Mouse (Mus musculus) heart, embryonic 13.5 days (tissue): ENCODE measurements around the gene Tnfrsf13b. TPM values are rescaled to one million over a fixed set of nuclear protein-coding genes. Genes with fewer than 3 reads are reported as not detected.
"Not testable (repeated sequence)": the region's sequence is repeated elsewhere in the genome, so short reads cannot be mapped to it uniquely, and the experiment has no call there.

Experiments used
- ATAC-seq: fragments of 200-750 bp; cut with Nextera tagmentation; 2 replicates; pipeline ENCODE4 v1.8.0; 2017; ENCODE audit warnings: moderate TSS enrichment; ENCODE audit not compliant: insufficient number of reproducible peaks, low FRiP score, low TSS enrichment; ENCODE audit errors: extremely low read depth
- H3K27ac ChIP-seq: fragments of 300-500 bp; sonication (generic); replicated peaks from 2 replicates; pipeline ENCODE4 v1.5.1; 2015; ENCODE audit warnings: moderate library complexity, mild to moderate bottlenecking, inconsistent platforms
- H3K27me3 ChIP-seq: fragments of 300-500 bp; sonication (generic); replicated peaks from 2 replicates; pipeline ENCODE4 v1.6.1; 2015; ENCODE audit warnings: mild to moderate bottlenecking, inconsistent platforms
- H3K36me3 ChIP-seq: fragments of 300-500 bp; sonication (generic); 2 replicates; pipeline ENCODE4 v1.6.1; 2015; ENCODE audit warnings: mild to moderate bottlenecking, inconsistent platforms
- H3K4me1 ChIP-seq: fragments of 300-500 bp; sonication (generic); 2 replicates; pipeline ENCODE4 v1.6.1; 2015; ENCODE audit warnings: inconsistent platforms
- H3K4me2 ChIP-seq: fragments of 300-500 bp; sonication (generic); 2 replicates; pipeline ENCODE4 v1.6.1; 2015; ENCODE audit warnings: inconsistent platforms, mild to moderate bottlenecking, moderate library complexity
- H3K4me3 ChIP-seq: fragments of 300-500 bp; sonication (generic); 2 replicates; pipeline ENCODE4 v1.5.1; 2015; ENCODE audit warnings: moderate library complexity, mild to moderate bottlenecking, inconsistent platforms
- H3K9ac ChIP-seq: fragments of 300-500 bp; sonication (generic); 2 replicates; pipeline ENCODE4 v1.6.1; 2015; ENCODE audit warnings: inconsistent platforms, mild to moderate bottlenecking, moderate library complexity
- H3K9me3 ChIP-seq: fragments of 300-500 bp; sonication (generic); 2 replicates; pipeline ENCODE4 v1.6.1; 2016; ENCODE audit warnings: inconsistent platforms
- WGBS: fragments of 180-500 bp; shearing (Covaris S2); methylation state at CpG from one replicate; pipeline ENCODE4 v1.1.7; 2015; ENCODE audit warnings: mixed read lengths; 5-methylcytosine and 5-hydroxymethylcytosine counted together
- polyA plus RNA-seq: library from polyadenylated mRNA; unstranded; fragments of >200 nt; fragmentation: Nextera tagmentation; extraction: Ambion mirVana; gene quantifications from 2 replicates; pipeline ENCODE4 v1.2.1, GENCODE M21; 2015

Tnfrsf13b gene
- polyA plus RNA-seq, 1 experiment from 2014 or later: 2.4 TPM

DNA sequence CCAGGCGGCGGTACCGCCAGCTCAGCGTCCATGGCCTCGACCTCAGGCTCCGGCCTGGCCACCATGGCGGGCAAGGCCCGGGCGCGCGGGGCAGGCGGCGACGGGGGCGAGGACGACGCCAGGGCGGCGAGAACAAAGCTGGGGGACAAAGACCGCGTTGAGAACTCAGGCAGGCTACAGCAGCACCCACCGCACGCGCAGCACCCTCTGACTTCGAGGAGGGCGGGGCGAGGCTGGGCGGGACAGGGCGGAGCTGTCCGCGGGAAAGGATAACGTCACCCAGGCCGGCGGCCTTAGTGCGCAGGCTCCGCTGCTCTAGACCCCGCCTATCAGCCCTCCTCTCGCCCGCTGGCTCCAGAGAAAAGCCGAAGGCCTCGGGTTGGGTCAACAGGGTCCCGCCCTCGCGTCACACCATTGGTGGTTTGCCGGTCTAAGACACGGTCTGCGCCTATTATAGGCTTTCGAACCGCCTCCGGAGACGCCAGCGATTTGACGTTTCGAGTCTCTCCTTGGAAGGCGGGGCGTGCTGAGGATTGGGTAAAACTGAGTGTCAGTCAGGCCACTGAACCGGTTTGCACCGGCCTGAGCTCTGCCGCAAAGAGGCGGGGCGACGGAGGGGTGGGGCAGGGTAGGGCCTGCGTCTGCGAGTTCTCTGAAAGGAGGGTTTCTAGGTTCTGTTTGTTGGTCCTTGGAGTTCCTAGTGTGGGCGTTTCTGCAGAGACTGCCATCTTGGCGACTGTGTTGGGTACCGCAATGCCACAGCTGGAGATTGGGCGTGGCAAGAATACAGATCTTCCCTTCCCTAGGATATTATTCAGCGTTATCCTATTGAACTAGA lies 48.5 kb downstream of the Tnfrsf13b start, which contains the start of gene Usp22:
Gene Usp22 (minus strand): TSS at position 235 of the 838 bp plus-strand sequence.
- Histone ChIP-seq H3K9ac (peak within 1 kb of the TSS; percentile 99), H3K9me3 (no peaks in the 10 kb centered on the region), H3K36me3 (no peaks in the 10 kb centered on the region), H3K4me3 (peak within 1 kb of the TSS; percentile 100), H3K4me2 (peak within 1 kb of the TSS; percentile 85), H3K27ac (peak within 1 kb of the TSS; percentile 99), H3K27me3 (no peaks in the 10 kb centered on the region), H3K4me1 (peaks cover 40% of the 10 kb centered on the region)
- under 1% methylated on average over 69 of the region's 69 CpGs for WGBS
- peak; percentile 97 for ATAC-seq

DNA sequence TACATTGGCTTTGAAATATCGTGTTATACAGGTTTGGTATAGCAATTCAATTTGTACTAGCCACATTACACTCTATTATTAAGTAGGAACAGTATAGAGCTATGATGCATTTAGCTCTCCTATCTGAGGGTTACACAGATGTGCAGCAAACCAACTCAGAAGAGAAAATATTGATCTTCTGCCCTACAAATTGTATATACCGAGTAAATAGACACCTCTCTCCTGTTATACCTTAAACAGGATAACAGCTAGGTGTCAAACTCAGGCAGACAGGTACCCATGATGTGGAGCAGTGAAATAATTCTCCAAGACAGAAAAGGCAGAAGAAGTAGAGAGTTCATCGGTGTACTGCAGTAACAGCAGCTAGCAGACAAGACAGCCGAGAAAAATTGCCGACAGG lies 49.2 kb downstream of the Tnfrsf13b start:
- Histone ChIP-seq H3K36me3 (no peaks in the 10 kb centered on the region), H3K27ac (0 out of 2 replicates have a peak overlapping the region, but pooled peaks have one; percentile 78), H3K27me3 (no peaks in the 10 kb centered on the region), H3K4me3 (peak overlapping the region; percentile 100), H3K4me1 (peaks cover 33% of the 10 kb centered on the region), H3K4me2 (peak overlapping the region; percentile 69), H3K9me3 (no peaks in the 10 kb centered on the region), H3K9ac (no peak overlapping the region)
- 70% methylated on average over 5 of the region's 5 CpGs for WGBS
- no peak for ATAC-seq

GRCm38 (mm10) chr11:61176321-61176720 lies 49.8 kb downstream of the Tnfrsf13b start:
- 82% methylated on average over 1 of the region's 1 CpGs for WGBS
- H3K4me2 ChIP-seq: no peak overlapping the region
- no peak for ATAC-seq

DNA sequence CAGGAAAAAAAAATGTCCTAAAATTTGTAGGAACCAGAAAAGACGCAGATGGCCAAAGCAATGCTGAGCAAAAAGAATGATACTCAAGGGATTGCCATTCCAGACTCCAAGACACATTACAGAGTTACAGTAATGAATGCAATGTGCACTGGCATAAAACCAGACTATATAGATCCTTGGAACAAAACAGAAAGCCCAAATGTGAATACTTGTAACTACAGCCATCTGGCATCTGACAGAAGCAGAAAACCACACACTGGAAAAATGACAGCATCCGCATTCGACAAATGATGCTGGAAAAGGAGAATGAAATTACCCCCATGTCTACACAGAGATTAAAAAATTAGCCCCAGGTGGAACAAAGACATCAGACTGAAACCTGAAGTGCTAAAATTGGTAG lies 53.8 kb downstream of the Tnfrsf13b start:
- Histone ChIP-seq H3K4me3 (no peak overlapping the region), H3K36me3 (no peaks in the 10 kb centered on the region), H3K9me3 (no peaks in the 10 kb centered on the region; the same call in 1 of the 2 replicates), H3K4me2 (no peak overlapping the region), H3K27ac (no peak overlapping the region), H3K4me1 (peaks cover 4% of the 10 kb centered on the region), H3K27me3 (no peaks in the 10 kb centered on the region), H3K9ac (no peak overlapping the region)
- ATAC-seq: no peak
- 85% methylated on average over 3 of the region's 3 CpGs for WGBS

More at GRCm38 (mm10) chr11:61176321-61176720, 49.8 kb downstream of the Tnfrsf13b start:
- peaks cover 28% of the 10 kb centered on the region for H3K4me1 ChIP-seq
- no peak overlapping the region for H3K9ac ChIP-seq
- H3K4me3 ChIP-seq: no peak overlapping the region
- H3K36me3 ChIP-seq: no peaks in the 10 kb centered on the region
- H3K27me3 ChIP-seq: no peaks in the 10 kb centered on the region
- H3K9me3 ChIP-seq: no peaks in the 10 kb centered on the region
- H3K27ac ChIP-seq: no peak overlapping the region

- Histone ChIP-seq H3K36me3 (no peaks in the 10 kb centered on the region), H3K9me3 (peaks cover 3% of the 10 kb centered on the region; the same call in 1 of the 2 replicates), H3K27ac (no peak overlapping the region), H3K4me3 (no peak overlapping the region), H3K27me3 (no peaks in the 10 kb centered on the region), H3K4me2 (no peak overlapping the region), H3K4me1 (no peaks in the 10 kb centered on the region), H3K9ac (no peak overlapping the region)
- no peak for ATAC-seq
Observed at GRCm38 (mm10) chr11:61181624-61182023, 55.1 kb downstream of the Tnfrsf13b start.

GRCm38 (mm10) chr11:61183820-61184219 lies 57.3 kb downstream of the Tnfrsf13b start:
- no peak for ATAC-seq
- no peak overlapping the region for H3K4me2 ChIP-seq

GRCm38 (mm10) chr11:61190776-61191175 lies 64.2 kb downstream of the Tnfrsf13b start:
- no peak overlapping the region for H3K4me2 ChIP-seq
- H3K9me3 ChIP-seq: 0 out of 2 replicates have a peak, but pooled peaks cover 2% of the 10 kb centered on the region
- WGBS: 77% methylated on average over 2 of the region's 2 CpGs
- no peak overlapping the region for H3K4me3 ChIP-seq
- peaks cover 14% of the 10 kb centered on the region for H3K27me3 ChIP-seq
- H3K4me1 ChIP-seq: no peaks in the 10 kb centered on the region
- no peak for ATAC-seq
- no peak overlapping the region for H3K27ac ChIP-seq
- no peaks in the 10 kb centered on the region for H3K36me3 ChIP-seq
- no peak overlapping the region for H3K9ac ChIP-seq

More at GRCm38 (mm10) chr11:61183820-61184219, 57.3 kb downstream of the Tnfrsf13b start:
- no peaks in the 10 kb centered on the region for H3K27me3 ChIP-seq
- no peaks in the 10 kb centered on the region for H3K4me1 ChIP-seq
- no peaks in the 10 kb centered on the region for H3K36me3 ChIP-seq
- no peak overlapping the region for H3K4me3 ChIP-seq
- no peak overlapping the region for H3K27ac ChIP-seq
- 67% methylated on average over 1 of the region's 1 CpGs for WGBS
- no peak overlapping the region for H3K9ac ChIP-seq
- H3K9me3 ChIP-seq: peaks cover 3% of the 10 kb centered on the region; the same call in 1 of the 2 replicates

DNA sequence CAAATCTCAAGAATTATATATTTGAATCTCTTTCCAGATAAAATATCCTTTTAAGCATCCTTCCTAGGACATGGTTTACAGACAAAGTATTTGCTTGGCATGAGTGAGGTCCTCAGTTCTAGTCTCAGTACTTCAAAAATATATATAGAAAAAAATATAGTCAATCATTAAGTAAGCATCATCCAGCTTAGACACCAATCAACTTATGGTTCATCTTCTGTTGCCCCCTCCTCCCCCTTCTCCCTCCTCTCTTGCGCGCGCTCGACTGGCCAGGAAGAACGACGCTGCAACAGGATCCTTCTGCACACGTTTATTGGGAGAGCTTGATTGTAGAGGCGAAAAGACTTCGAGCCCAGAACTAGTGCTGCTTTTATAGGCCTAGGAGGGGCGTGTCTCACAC lies 65.6 kb downstream of the Tnfrsf13b start:
- not testable (repeated sequence) for H3K9me3 ChIP-seq, H3K36me3 ChIP-seq, H3K4me2 ChIP-seq, H3K9ac ChIP-seq, H3K4me3 ChIP-seq, H3K27ac ChIP-seq, ATAC-seq, H3K4me1 ChIP-seq
- WGBS: 90% methylated on average over 7 of the region's 10 CpGs
- peaks cover 14% of the 10 kb centered on the region for H3K27me3 ChIP-seq

GRCm38 (mm10) chr11:61192779-61193178 lies 66.2 kb downstream of the Tnfrsf13b start:
- Histone ChIP-seq H3K4me1 (no peaks in the 10 kb centered on the region), H3K36me3 (no peaks in the 10 kb centered on the region), H3K4me3 (no peak overlapping the region), H3K4me2 (no peak overlapping the region), H3K27ac (no peak overlapping the region), H3K9ac (no peak overlapping the region), H3K9me3 (no peaks in the 10 kb centered on the region), H3K27me3 (peaks cover 14% of the 10 kb centered on the region)
- 95% methylated on average over 2 of the region's 2 CpGs for WGBS
- ATAC-seq: no peak

DNA sequence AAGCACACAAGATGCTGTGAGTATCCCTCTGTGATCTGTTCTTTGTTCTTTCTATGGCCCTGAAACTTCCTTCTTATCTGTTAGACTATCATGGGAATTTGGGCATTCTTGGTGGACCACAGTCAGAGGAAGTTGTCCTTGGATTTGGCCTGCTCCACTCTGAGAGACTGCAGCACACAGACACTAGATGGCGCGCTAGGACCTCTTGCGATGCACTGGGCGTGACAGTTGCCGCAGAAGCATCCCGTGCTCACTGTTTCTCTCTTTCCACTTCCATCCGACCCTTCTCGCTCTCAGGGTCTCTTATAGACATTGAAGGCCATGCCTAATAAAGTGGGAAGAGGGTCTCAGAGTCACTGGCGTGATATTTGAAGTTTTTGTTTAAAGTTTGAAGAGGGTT lies 66.8 kb downstream of the Tnfrsf13b start:
- H3K27me3 ChIP-seq: peaks cover 14% of the 10 kb centered on the region
- no peak overlapping the region for H3K4me3 ChIP-seq
- H3K27ac ChIP-seq: no peak overlapping the region
- H3K4me2 ChIP-seq: no peak overlapping the region
- no peaks in the 10 kb centered on the region for H3K9me3 ChIP-seq
- H3K36me3 ChIP-seq: no peaks in the 10 kb centered on the region
- H3K4me1 ChIP-seq: no peaks in the 10 kb centered on the region
- 6% methylated on average over 9 of the region's 9 CpGs for WGBS
- ATAC-seq: no peak
- H3K9ac ChIP-seq: no peak overlapping the region

- WGBS: 73% methylated on average over 14 of the region's 14 CpGs
- H3K9me3 ChIP-seq: no peaks in the 10 kb centered on the region
- no peak overlapping the region for H3K4me2 ChIP-seq
- no peak for ATAC-seq
- H3K4me1 ChIP-seq: peaks cover 7% of the 10 kb centered on the region; the same call in 1 of the 2 replicates
- no peak overlapping the region for H3K27ac ChIP-seq
- peaks cover 14% of the 10 kb centered on the region for H3K27me3 ChIP-seq
- no peak overlapping the region for H3K4me3 ChIP-seq
- H3K36me3 ChIP-seq: no peaks in the 10 kb centered on the region
- no peak overlapping the region for H3K9ac ChIP-seq
Observed at GRCm38 (mm10) chr11:61196616-61197353, 70.2 kb downstream of the Tnfrsf13b start.
